Mouse (Mus musculus) cortical plate, adult 2 months (tissue): ENCODE data around the gene Hoxd11. TPM values are rescaled to one million over a fixed set of nuclear protein-coding genes. Genes with fewer than 3 reads are reported as not detected.

ENCODE experiments used
- H3K27ac ChIP-seq: fragments of 200-500 bp; 2 replicates; pipeline ENCODE4 v1.5.1; 2012; ENCODE audit warnings: low read length, control low read depth, inconsistent platforms; ENCODE audit not compliant: insufficient read depth
- H3K4me1 ChIP-seq: fragments of 200-500 bp; 2 replicates; pipeline ENCODE4 v1.6.1; 2011; ENCODE audit warnings: low read length; ENCODE audit not compliant: control insufficient read depth, insufficient read depth
- H3K4me3 ChIP-seq: fragments of 200-500 bp; 2 replicates; pipeline ENCODE4 v1.5.1; 2011; ENCODE audit warnings: mild to moderate bottlenecking, low read length, control low read depth; ENCODE audit not compliant: insufficient read depth
- CTCF ChIP-seq: fragments of 200-500 bp; IDR thresholded peaks from 2 replicates; pipeline ENCODE4 v1.5.1; 2011; ENCODE audit warnings: mild to moderate bottlenecking, control low read depth, low read length; ENCODE audit not compliant: insufficient read depth; ENCODE audit errors: extremely low read depth
- POLR2A ChIP-seq: fragments of 200-500 bp; IDR thresholded peaks from 2 replicates; pipeline ENCODE4 v1.6.1; 2011; ENCODE audit warnings: mild to moderate bottlenecking, low read length, control low read depth; ENCODE audit not compliant: insufficient read depth; ENCODE audit errors: extremely low read depth
- polyA plus RNA-seq: library from polyadenylated mRNA; depleted of rRNA; stranded (reverse); fragments of >200 nt; gene quantifications from 2 replicates; pipeline ENCODE4 v1.2.3, GENCODE M21; 2012

Hoxd11 gene
- polyA plus RNA-seq, 1 experiment: not detected

GRCm38 (mm10) chr2:74663291-74663925 is 15.9 kb upstream of the Hoxd11 start:
- H3K4me3 ChIP-seq: no peak overlapping the region
- TF ChIP-seq POLR2A (no peak), CTCF (peak; percentile 71)

GRCm38 (mm10) chr2:74666411-74666810 is 12.9 kb upstream of the Hoxd11 start:
- Histone ChIP-seq H3K27ac (no peak overlapping the region), H3K4me1 (no peaks in the 10 kb centered on the region), H3K4me3 (no peak overlapping the region)
- TF ChIP-seq CTCF (no peak), POLR2A (no peak)

More at GRCm38 (mm10) chr2:74663291-74663925, 15.9 kb upstream of the Hoxd11 start:
- H3K4me1 ChIP-seq: no peaks in the 10 kb centered on the region
- H3K27ac ChIP-seq: no peak overlapping the region

- no peak overlapping the region for H3K4me3 ChIP-seq
- TF ChIP-seq POLR2A (no peak), CTCF (no peak)
- H3K27ac ChIP-seq: no peak overlapping the region
- no peaks in the 10 kb centered on the region for H3K4me1 ChIP-seq
Observed at GRCm38 (mm10) chr2:74667191-74667841, 12.0 kb upstream of the Hoxd11 start.

GRCm38 (mm10) chr2:74667842-74668357 is 11.5 kb upstream of the Hoxd11 start, which contains the start of gene Hoxd13:
TSS of gene Hoxd13 (plus strand) at chr2:74668310.
- H3K27ac ChIP-seq: no peak within 1 kb of the TSS
- no peaks in the 10 kb centered on the region for H3K4me1 ChIP-seq
- no peak for TF ChIP-seq POLR2A
- no peak within 1 kb of the TSS for H3K4me3 ChIP-seq

- Histone ChIP-seq H3K4me3 (no peak overlapping the region), H3K27ac (no peak overlapping the region), H3K4me1 (no peaks in the 10 kb centered on the region)
- TF ChIP-seq POLR2A (no peak), CTCF (no peak)
Observed at GRCm38 (mm10) chr2:74668370-74669229, 10.8 kb upstream of the Hoxd11 start.

GRCm38 (mm10) chr2:74669230-74669578 is 10.2 kb upstream of the Hoxd11 start:
- Histone ChIP-seq H3K4me3 (no peak overlapping the region), H3K4me1 (no peaks in the 10 kb centered on the region), H3K27ac (no peak overlapping the region)
- no peak for TF ChIP-seq CTCF
- no peak for TF ChIP-seq POLR2A

GRCm38 (mm10) chr2:74669650-74670235 is 9.6 kb upstream of the Hoxd11 start:
- H3K4me1 ChIP-seq: no peaks in the 10 kb centered on the region
- no peak overlapping the region for H3K4me3 ChIP-seq
- H3K27ac ChIP-seq: no peak overlapping the region
- TF ChIP-seq POLR2A: no peak
- no peak for TF ChIP-seq CTCF

- no peak overlapping the region for H3K4me3 ChIP-seq
- no peak overlapping the region for H3K27ac ChIP-seq
- no peak for TF ChIP-seq POLR2A
- no peak for TF ChIP-seq CTCF
- H3K4me1 ChIP-seq: no peaks in the 10 kb centered on the region
Observed at GRCm38 (mm10) chr2:74670632-74671188, 8.6 kb upstream of the Hoxd11 start.

- no peaks in the 10 kb centered on the region for H3K4me1 ChIP-seq
- H3K27ac ChIP-seq: no peak overlapping the region
- TF ChIP-seq CTCF (no peak), POLR2A (no peak)
- H3K4me3 ChIP-seq: no peak overlapping the region
Observed at GRCm38 (mm10) chr2:74671847-74672246, 7.5 kb upstream of the Hoxd11 start.
